Mouse (Mus musculus): ENCODE data around the gene Acp5.

DNA sequence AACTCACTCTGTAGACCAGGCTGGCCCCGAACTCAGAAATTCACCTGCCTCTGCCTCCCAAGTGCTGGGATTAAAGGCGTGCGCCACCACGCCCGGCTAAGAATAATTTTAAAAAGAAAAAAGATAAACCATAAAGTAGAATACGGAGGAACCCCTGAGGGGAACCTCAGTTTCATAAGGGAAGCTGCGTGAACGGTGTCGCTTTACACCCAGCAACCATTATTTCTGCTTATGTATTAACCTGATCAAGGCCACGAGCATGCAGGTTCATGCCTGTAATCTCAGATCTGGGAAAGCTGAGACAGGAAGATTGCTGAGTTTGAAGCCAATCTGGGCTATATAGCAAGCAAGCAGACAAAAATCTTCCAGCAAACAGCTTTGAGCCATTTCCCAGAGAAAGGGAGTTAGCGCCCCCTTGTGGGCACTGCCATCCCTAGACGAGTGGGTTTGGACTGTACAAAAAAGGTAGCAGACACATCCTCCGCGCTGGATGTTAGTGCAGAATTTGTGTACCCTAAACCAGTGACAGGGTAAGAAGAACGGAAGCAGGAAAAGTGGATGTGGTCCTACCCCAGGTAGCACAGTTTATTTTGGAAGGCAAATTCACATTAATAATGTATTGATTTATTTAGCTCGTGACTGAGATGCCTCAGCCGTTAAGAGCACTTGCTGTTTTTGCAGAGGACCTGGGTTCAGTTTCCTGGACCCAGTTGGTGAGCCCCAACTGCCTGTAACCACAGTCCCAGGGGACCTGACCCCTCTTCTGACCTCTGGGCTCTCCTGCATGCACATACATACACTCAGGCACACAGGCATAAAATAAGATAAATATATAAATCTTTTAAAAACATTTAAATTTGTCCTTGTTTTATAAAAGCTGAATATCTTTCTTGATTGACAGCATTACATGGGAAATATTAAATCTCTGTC lies 7.9 kb upstream of the Acp5 start:
- TF ChIP-seq CTCF (IDR thresholded peaks at IDR 0.05; ENCODE audit: low read depth) (peak; percentile 98), EP300 (optimal IDR thresholded peaks at IDR 0.05) (no peak)

Measured in stomach, postnatal 0 days (tissue).